Mouse (Mus musculus): ENCODE measurements around the gene Snn.

Snn gene

DNA sequence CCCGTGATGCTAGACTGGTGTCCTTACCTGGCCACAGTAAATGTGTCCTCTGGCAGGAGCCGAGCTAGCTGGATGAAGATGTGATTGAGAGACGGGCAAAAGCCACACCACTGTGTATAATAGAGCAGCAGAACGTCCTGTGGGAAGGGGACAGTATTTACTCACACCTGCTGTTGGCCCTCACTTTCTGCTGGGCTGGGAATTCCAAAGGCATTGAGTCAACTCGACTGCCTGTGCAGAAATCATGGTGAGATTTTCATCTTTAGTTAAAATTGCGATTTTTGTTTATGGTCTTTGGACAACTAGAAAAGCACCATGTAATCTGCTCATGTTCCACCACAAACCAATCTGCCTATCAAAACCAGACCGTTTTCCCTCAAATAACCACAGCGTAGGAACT lies 23.4 kb downstream of the Snn start:
- no peak for DNase-seq (ENCODE audit: low spot score in 2 of 2)

DNA sequence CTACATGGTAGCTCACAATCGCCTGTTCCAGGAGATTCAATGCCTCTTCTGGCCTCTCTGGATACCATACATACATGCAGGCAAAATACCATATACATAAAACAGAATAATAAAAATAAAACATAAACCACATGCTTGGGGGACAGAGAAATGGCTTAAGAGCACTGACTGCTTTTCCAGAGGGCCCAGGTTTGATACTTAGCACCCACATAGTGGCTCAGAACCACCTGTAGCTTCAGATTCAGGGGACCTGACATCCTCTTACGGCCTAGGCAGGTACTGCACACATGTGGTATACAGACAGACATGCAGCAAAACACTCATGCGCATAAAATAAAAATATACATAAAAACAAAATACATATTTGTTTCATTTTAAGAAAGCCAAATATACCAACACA lies 25.6 kb downstream of the Snn start:
- DNase-seq (ENCODE audit: low spot score in 2 of 2), result no peak

DNA sequence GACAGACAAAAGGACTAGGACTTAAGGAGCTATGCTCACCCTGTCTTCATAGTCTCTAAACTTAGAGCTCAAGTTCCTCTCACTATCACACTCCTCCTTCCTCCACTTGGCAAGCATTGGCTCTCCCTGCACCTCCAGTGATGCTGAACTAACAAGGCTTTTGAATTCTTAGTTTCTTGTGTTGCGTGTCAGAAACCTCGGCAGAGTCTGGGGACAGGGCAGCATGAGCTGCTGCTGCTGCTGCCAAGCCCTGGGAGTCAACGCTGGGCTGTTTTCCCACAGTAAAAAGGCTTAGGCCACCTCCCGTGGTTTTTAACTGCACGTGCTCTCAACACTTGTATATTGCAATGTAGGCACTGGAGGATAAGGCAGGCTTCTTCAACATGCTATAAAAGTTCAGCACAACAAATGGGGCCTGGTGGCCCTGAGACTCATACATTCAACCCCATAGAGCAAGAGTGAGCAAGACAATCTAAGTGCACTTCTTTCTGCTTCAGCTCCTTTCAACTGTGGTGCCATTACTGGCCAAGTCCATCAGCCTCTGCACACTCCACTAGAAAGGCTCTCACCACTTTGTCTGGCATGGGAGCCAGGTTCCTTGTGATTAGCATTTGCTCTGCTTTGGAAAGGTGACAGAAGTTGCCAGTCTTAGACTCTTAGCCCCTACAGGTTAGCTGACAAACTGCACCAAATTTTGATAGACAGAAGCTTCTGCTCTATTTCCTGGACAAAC lies 26.3 kb downstream of the Snn start:
- peak; percentile 59 to 74 for DNase-seq (ENCODE audit: low spot score in 2 of 2)

GRCm38 (mm10) chr16:11090836-11091570 lies 30.3 kb downstream of the Snn start:
- DNase-seq (ENCODE audit: low spot score in 2 of 2), result no peak

DNA sequence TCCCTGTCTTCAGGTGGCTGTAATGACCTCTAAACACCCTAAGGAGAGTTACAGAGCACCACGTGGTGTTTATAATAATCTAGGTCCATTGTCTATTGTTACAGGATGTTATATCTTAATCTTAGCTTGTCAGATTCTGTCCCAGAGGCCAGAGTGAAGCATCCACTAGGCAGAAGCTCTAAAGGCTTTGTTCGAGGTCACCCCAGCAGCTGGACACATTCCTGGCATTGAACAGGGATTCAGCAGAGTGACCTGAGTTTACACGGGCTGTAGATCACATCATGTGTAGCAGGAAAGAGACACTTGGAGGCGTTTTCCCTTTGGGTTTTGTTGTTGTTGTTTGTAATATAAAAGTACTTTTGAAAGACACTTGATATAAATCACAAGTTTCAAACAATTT lies 31.3 kb downstream of the Snn start:
- no peak for DNase-seq (ENCODE audit: low spot score in 2 of 2)

GRCm38 (mm10) chr16:11092523-11092922 lies 31.8 kb downstream of the Snn start:
- DNase-seq (ENCODE audit: low spot score in 2 of 2), result peak; percentile 57 to 67

DNA sequence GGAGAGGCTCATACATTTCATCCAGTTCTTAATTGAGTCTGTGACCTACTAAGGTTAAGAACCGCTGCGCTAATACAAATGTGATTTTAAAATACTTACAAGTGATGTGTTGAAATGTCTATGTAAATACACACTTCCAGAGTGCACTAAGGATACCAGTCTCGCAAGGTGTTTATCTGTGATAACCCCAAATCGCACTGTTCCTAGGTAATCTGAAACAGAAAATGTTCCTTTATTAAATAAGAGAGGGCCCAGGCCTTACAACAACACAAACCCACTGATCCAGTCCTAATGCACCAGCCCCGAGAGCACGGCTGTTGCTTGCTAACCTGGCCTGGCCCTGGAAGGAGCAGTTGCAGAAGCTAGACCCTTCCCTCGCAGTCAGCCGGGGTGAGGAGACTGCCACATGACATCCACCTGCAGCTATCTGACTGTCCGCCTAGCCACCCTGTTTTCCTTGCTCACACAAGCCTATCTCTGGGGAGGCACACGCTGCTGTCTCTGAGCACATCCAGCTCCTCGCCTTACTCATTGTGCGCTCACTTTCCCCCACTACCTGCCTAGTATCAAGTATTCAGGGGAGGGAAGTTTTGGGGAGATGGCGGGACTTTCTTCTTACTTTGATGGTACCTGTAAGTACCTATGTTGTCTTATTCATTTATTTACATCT lies 33.1 kb downstream of the Snn start:
- no peak for DNase-seq (ENCODE audit: low spot score in 2 of 2)

- DNase-seq (ENCODE audit: low spot score in 2 of 2), result no peak
Observed at GRCm38 (mm10) chr16:11097301-11097700, 36.6 kb downstream of the Snn start.

DNA sequence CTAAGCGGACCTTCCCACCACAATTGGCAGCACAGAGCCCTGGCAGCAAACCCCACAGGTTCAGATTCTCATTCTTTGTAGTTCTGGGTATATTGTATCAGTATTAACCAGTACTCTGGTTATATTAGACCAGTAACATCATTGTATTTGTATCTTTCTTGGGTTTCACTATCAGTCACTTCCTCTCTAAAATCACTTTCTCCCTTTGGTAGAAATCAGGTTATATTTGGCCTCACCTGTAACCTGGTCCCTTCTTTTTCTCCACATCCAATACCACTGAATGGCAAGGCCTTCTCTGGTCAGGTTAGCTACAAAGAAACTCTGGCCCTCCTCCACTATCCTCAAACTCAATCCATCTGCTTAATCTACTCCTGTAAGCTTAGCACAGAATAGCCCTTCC lies 44.2 kb downstream of the Snn start:
- no peak for DNase-seq (ENCODE audit: low spot score in 2 of 2)

- no peak for DNase-seq (ENCODE audit: low spot score in 2 of 2)
Observed at GRCm38 (mm10) chr16:11109198-11109740, 48.5 kb downstream of the Snn start.

DNA sequence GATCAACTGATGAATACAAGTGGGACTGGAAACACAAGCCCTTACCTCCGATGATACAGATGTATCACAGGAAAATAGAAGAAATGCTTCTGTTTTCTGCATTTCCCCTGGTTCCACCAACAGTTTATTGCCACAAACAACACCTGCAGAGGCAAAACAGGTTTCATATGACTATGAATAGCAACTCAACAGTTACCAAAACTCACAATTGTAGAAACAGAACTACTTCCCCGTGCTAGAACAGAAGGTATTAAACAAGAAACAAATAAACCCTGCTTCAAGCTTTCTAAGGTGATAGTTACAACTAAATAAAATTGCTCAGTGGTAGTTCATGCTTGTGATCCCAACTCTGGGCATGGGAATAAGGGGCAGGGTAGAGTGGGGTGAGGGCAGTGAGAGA lies 61.9 kb downstream of the Snn start:
- DNase-seq (ENCODE audit: low spot score in 2 of 2), result no peak

GRCm38 (mm10) chr16:11124110-11124509 lies 63.4 kb downstream of the Snn start:
- DNase-seq (ENCODE audit: low spot score in 2 of 2), result no peak

Measured in right cerebral cortex, postnatal 10 days (tissue).